Mouse (Mus musculus): Measurements from ENCODE around the gene Mex3a.

- TF ChIP-seq POLR2A (IDR thresholded peaks at IDR 0.05; ENCODE audit: low read depth, low read length) (no peak), CTCF (IDR thresholded peaks at IDR 0.05; ENCODE audit: borderline replicate concordance, insufficient read depth, low read length) (no peak)
These were observed 16.2 kb downstream of the Mex3a start, which contains the start of gene Rab25 for GRCm38 (mm10) chr3:88548180-88548917.
